Mouse (Mus musculus) spleen, adult 2 months (tissue): Measurements from ENCODE around the gene Ugt1a8.

Source experiments
- CTCF ChIP-seq: fragments of 200-500 bp; IDR thresholded peaks from 2 replicates; pipeline ENCODE4 v1.5.1; 2011; ENCODE audit warnings: mild to moderate bottlenecking, inconsistent platforms; ENCODE audit not compliant: insufficient read depth, insufficient read length, insufficient replicate concordance; ENCODE audit errors: extremely low read depth
- POLR2A ChIP-seq: fragments of 200-500 bp; IDR thresholded peaks from 2 replicates; pipeline ENCODE4 v1.6.1; 2011; ENCODE audit warnings: low read depth, low read length, inconsistent platforms

- no peak for TF ChIP-seq POLR2A
- TF ChIP-seq CTCF: no peak
Measured at GRCm38 (mm10) chr1:88260114-88260513, 172.5 kb downstream of the Ugt1a8 start.
